Mouse (Mus musculus) cerebellum, adult 8-10 months (tissue): ENCODE data around the gene Ctsw.

Source experiments
- DNase-seq: peaks from one replicate; pipeline ENCODE4 v3.0.0; 2022

Ctsw gene

GRCm38 (mm10) chr19:5429806-5430205 lies 38.5 kb downstream of the Ctsw start:
- peak; percentile 62 for DNase-seq

DNA sequence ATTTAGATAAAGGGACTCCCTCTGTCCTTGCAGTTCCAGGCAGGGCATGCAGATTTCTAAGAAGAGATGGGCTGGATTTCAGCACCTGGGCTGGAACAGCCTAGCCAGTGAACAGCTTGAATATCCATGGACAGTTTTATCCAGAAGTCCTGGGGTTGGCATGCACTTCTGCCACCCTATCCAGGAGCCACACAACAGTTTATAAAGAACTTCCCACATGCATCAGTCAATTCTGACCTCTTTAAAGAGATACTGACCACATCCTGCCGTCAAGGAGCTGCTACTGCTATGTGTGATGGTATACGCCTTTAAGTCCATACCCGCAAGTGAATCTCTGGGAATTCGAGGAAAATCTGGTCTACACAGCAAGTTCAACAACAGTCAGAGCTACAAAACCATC lies 39.1 kb downstream of the Ctsw start:
- no peak for DNase-seq

- DNase-seq, result no peak
These were observed 40.2 kb downstream of the Ctsw start for GRCm38 (mm10) chr19:5428083-5428482.

GRCm38 (mm10) chr19:5426640-5427290 lies 41.5 kb downstream of the Ctsw start:
- no peak for DNase-seq

DNA sequence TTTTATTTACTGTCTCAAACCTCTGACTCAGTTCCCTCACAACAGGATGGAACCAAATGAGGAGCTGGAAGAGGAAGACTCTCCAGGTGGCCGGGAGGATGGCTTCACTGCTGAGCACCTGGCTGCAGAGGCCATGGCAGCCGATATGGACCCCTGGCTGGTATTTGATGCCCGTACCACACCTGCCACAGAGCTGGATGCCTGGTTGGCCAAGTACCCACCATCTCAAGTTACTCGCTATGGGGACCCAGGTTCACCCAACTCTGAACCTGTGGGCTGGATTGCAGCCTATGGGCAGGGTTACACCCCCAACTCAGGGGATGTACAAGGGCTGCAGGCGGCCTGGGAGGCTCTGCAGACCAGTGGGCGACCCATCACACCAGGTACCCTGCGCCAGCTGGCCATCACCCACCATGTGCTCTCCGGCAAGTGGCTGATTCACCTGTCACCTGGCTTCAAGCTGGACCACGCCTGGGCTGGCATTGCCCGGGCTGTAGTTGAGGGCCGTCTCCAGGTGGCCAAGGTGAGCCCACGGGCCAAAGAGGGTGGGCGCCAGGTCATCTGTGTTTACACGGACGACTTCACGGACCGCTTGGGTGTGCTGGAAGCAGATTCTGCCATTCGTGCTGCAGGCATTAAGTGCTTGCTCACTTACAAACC lies 42.3 kb downstream of the Ctsw start:
- DNase-seq, result peak; percentile 43

DNA sequence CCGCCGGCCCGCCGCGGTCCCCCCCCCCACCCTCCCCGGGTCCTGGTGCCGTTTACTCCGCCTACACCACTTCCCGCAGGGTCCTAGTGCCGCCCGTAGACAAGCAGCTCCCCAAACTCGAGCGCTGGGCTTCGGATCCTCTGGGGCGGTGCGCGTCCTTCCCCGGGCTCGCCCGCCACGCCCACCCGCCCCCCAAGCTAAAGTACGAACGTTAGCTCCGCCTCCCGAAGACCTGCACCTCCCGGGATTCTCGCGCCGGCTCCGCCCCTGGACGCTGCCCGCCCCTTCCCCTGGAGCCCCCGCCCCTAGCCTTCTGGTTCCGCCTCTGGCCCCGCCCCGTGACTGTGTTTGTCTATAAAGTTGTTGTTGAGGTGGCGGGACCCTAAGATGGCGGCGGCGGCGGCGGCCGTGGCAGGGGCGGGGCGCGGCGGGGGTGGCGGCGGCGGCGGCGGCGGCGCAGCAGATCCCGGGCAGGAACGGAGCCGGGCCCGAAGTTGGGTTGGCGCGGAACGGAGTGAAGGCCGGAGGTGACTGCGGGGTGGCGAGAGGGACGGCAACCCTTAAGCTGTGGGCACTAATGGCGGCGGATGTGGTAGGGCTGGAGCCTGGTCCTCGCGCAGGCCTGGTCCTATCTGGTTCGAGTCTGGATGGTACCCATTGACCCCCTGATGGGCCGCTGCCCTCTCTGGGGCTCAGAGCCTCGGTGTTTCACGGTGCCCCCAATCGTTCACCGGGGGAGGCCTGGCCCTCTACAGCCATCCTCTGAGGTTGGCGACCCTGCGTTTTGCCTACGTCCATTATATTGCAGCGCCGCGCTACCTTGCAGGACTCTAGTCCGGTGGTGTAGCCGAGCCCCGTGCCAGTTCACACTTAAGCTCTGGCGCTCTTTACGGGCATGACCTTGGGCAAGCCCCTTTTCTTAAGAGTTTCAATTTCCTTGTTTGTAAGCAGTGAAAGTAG lies 43.2 kb downstream of the Ctsw start, which contains the start of the genes Drap1 and AI837181:
Gene Drap1 (minus strand): TSS at position 198 of the 960 bp plus-strand sequence.
Gene AI837181 (plus strand): TSS at position 363 of the 960 bp plus-strand sequence.
- DNase-seq, result peak; percentile 92

DNA sequence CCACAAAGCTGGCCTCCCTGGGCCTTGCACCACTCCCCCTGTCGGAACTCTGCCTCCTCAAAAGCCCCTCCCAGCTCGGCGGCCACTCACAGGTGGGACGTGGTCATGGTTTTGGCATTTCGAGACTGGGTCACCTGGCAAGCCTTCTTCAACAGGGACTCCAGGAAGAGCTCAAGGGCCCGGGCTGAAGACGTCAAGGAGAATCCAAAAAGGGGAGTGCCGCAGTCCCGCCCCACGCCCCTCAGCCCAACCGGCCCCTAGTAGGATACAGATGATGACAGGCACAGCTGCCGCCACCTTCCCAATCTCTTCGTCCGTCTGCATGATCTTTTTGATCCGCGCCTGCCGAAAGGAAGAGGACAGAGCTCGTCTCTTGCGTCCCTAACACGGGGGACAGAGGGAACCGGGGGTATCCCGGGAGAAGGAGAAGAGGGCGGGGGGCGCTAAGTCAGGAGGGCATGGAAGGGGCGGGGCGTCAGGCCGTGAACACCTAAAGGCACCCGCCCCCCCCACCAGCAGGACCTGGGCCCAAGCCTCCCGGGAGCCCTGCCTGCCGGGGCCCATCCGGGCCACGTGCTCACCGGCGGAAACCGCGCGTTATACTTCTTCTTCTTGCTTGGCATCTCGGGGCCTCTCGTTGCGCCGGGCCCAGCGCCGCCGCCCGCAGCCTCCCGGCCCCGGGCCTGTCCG lies 44.1 kb downstream of the Ctsw start:
- DNase-seq, result peak; percentile 76

DNA sequence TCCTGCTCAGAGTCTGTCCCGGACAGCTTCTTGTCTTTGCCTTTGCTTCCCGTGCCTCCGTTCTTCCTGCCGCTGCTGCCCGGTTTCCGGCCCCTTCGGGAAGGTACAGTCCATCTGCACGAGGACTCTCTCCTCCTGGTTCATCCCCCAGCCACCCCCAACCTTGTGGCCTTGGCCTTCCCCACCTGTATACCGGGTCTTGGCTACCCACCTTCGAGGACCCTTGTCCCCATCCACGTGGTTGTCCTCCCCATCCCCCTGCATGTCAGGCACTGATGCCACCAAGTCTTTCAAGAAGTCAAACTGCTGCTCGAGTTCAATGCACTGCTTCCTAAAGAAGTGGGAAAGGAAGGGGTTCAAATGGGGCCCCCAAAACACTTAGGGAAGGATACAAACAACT lies 44.7 kb downstream of the Ctsw start:
- DNase-seq, result peak; percentile 43

- peak; percentile 31 for DNase-seq
These were observed 45.3 kb downstream of the Ctsw start for GRCm38 (mm10) chr19:5422895-5423443.

- DNase-seq, result peak; percentile 38
These were observed 46.0 kb downstream of the Ctsw start for GRCm38 (mm10) chr19:5422267-5422666.

GRCm38 (mm10) chr19:5421784-5422183 lies 46.5 kb downstream of the Ctsw start:
- DNase-seq, result no peak

GRCm38 (mm10) chr19:5420579-5420978 lies 47.7 kb downstream of the Ctsw start:
- no peak for DNase-seq

DNA sequence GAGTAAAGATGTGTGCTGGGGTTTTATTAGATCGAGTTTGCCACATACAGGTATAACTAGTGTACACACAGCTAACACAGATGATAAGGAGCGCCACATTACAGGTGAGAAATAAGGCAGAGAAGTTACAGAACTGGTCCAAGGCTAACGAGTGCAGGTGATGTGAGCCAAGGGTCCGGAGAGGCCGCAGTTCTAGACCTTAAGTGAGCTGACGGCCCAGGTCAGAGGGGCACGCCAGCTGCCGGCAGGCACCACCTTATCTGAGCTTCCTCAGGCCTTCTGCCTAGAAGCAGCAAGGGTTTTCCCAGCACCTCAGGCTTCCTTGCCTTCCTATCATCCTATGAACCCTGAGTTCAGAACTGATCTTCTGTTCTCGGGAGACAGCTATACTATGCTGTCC lies 48.7 kb downstream of the Ctsw start:
- no peak for DNase-seq

DNA sequence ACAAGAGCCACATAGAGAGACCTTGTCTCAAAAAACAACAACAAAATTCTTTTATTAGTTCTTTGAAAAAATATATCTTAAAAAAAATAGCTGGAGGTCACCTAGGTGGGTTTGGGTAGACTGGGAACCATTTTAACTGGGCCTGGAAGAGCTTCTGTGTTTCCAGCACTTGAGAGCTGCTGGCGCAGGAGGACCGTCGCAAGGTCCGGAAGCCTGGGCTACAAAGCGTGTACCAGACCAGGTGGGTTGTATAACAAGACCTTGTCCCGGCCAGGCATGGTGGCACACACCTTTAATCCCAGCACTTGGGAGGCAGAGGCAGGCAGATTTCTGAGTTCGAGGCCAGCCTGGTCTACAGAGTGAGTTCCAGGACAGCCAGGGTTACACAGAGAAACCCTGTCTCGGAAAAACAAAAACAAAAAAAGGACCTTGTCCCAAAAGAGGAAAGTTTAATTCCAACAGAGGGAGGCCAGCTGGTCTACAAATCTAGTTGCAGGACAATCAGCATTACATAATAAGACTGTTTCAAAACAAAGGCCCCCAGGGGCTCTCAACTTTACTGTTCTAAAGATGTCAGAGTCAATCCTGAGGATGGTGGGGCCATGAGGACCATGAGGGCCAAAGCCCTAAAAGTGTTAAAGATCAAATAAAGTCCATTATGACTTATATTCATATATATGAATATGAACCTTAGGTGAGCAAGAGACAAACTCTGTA lies 49.4 kb downstream of the Ctsw start:
- DNase-seq, result no peak
